Mouse (Mus musculus) neural tube, embryonic 11.5 days (tissue): ENCODE results near the gene Hist1h2ab. TPM values are rescaled to one million over a fixed set of nuclear protein-coding genes. Genes with fewer than 3 reads are reported as not detected.

ENCODE experiments used
- microRNA-seq: library from miRNA; unstranded; fragments of <30 nt; microRNA quantifications from one replicate; pipeline ENCODE4, GENCODE M21; 2016
- polyA plus RNA-seq: library from polyadenylated mRNA; unstranded; fragments of >200 nt; fragmentation: Nextera tagmentation; extraction: Ambion mirVana; gene quantifications from 2 replicates; pipeline ENCODE4 v1.2.1, GENCODE M21; 2014

Hist1h2ab gene
- polyA plus RNA-seq, 1 experiment from 2014 or later, result 33.1 TPM

Small RNA genes within 50 kb of the gene (microRNA-seq; reads per million reads assigned to microRNA genes)
- gene Gm44314, result not detected
- not detected for gene Gm44484

Other genes starting within 250 kb of the Hist1h2ab start
- gene Hist1h4h, start 220.1 kb upstream of the Hist1h2ab start, polyA plus RNA-seq, result 3.4 and 6.8 TPM in 2 replicates
- 1.6 and 2.1 TPM in 2 replicates for gene Hist1h2af, start 217.2 kb upstream of the Hist1h2ab start, polyA plus RNA-seq
- 3.3 and 4.3 TPM in 2 replicates for gene Hist1h3g, start 215.7 kb upstream of the Hist1h2ab start, polyA plus RNA-seq
- gene Hist1h2bh, start 207.7 kb upstream of the Hist1h2ab start, polyA plus RNA-seq, result 0.82 and 1.3 TPM in 2 replicates
- 0.51 and 1.4 TPM in 2 replicates for gene Hist1h3f, start 207.1 kb upstream of the Hist1h2ab start, polyA plus RNA-seq
- gene Hist1h4f, start 199.5 kb upstream of the Hist1h2ab start, polyA plus RNA-seq, result 0.94 and 1.5 TPM in 2 replicates
- gene Hist1h1d, start 197.9 kb upstream of the Hist1h2ab start, polyA plus RNA-seq, result 0.58 TPM in 2 replicates
- 6.4 and 6.9 TPM in 2 replicates for gene Hist1h3e, start 188.8 kb upstream of the Hist1h2ab start, polyA plus RNA-seq
- 61.5 and 64.3 TPM in 2 replicates for gene Hist1h2ae, start 179.9 kb upstream of the Hist1h2ab start, polyA plus RNA-seq
- gene Hist1h2bg, start 179.7 kb upstream of the Hist1h2ab start, polyA plus RNA-seq, result 6.9 and 10.2 TPM in 2 replicates
- gene Hist1h2bf, start 176.9 kb upstream of the Hist1h2ab start, polyA plus RNA-seq, result 3.4 and 4.1 TPM in 2 replicates
- 0.90 and 4.0 TPM in 2 replicates for gene Hist1h2ad, start 176.7 kb upstream of the Hist1h2ab start, polyA plus RNA-seq
- 8.1 and 10.4 TPM in 2 replicates for gene Hist1h3d, start 175.4 kb upstream of the Hist1h2ab start, polyA plus RNA-seq
- gene Hist1h4d, start 169.5 kb upstream of the Hist1h2ab start, polyA plus RNA-seq, result 89.4 and 91.9 TPM in 2 replicates
- gene Hist1h2be, start 130.0 kb upstream of the Hist1h2ab start, polyA plus RNA-seq, result 1.7 and 1.8 TPM in 2 replicates
- 16.3 and 18.2 TPM in 2 replicates for gene Hist1h1e, start 128.6 kb upstream of the Hist1h2ab start, polyA plus RNA-seq
- 0.92 and 0.97 TPM in 2 replicates for gene Hist1h2ac, start 67.2 kb upstream of the Hist1h2ab start, polyA plus RNA-seq
- gene Hist1h2bc, start 66.9 kb upstream of the Hist1h2ab start, polyA plus RNA-seq, result 21.3 and 22.2 TPM in 2 replicates
- gene Hist1h1t, start 55.3 kb upstream of the Hist1h2ab start, polyA plus RNA-seq, result not detected in 2 replicates
- gene Hist1h4c, start 52.7 kb upstream of the Hist1h2ab start, polyA plus RNA-seq, result 4.1 and 5.2 TPM in 2 replicates
- gene Hfe, start 40.3 kb upstream of the Hist1h2ab start, polyA plus RNA-seq, result 3.2 and 3.3 TPM in 2 replicates
- gene Hist1h1c, start 12.3 kb upstream of the Hist1h2ab start, polyA plus RNA-seq, result 12.2 and 15.3 TPM in 2 replicates
- gene Hist1h3c, start 5.5 kb upstream of the Hist1h2ab start, polyA plus RNA-seq, result 8.3 and 10.6 TPM in 2 replicates
- gene Hist1h2bb, start 4.4 kb upstream of the Hist1h2ab start, polyA plus RNA-seq, result 2.4 and 2.9 TPM in 2 replicates
- 6.2 and 8.4 TPM in 2 replicates for gene Hist1h3b, start 1.1 kb downstream of the Hist1h2ab start, polyA plus RNA-seq
- 4.3 and 9.0 TPM in 2 replicates for gene Hist1h4b, start 5.9 kb downstream of the Hist1h2ab start, polyA plus RNA-seq
- gene Hist1h4a, start 10.1 kb downstream of the Hist1h2ab start, polyA plus RNA-seq, result not detected in 2 replicates
- gene Hist1h3a, start 11.3 kb downstream of the Hist1h2ab start, polyA plus RNA-seq, result 2.3 and 4.3 TPM in 2 replicates
- 1.1 and 3.6 TPM in 2 replicates for gene Hist1h1a, start 12.5 kb downstream of the Hist1h2ab start, polyA plus RNA-seq
- not detected in 2 replicates for gene Trim38, start 18.8 kb downstream of the Hist1h2ab start, polyA plus RNA-seq
- gene Slc17a2, start 55.9 kb downstream of the Hist1h2ab start, polyA plus RNA-seq, result not detected in 2 replicates
- not detected in 2 replicates for gene Slc17a3, start 88.3 kb downstream of the Hist1h2ab start, polyA plus RNA-seq
- not detected in 2 replicates for gene Slc17a1, start 116.6 kb downstream of the Hist1h2ab start, polyA plus RNA-seq
- 0.49 and 0.64 TPM in 2 replicates for gene Slc17a4, start 163.9 kb downstream of the Hist1h2ab start, polyA plus RNA-seq
- gene Hist1h2ba, start 183.0 kb downstream of the Hist1h2ab start, polyA plus RNA-seq, result not detected in 2 replicates
- gene Hist1h2aa, start 183.3 kb downstream of the Hist1h2ab start, polyA plus RNA-seq, result not detected in 2 replicates
- 0.45 and 0.73 TPM in 2 replicates for gene Scgn, start 240.1 kb downstream of the Hist1h2ab start, polyA plus RNA-seq